Mouse (Mus musculus): ENCODE measurements around the gene Ciapin1. TPM values are rescaled to one million over a fixed set of nuclear protein-coding genes. Genes with fewer than 3 reads are reported as not detected.
A peak's percentile ranks its signal among the peaks of the same experiment; 100 is the strongest.

Gene Ciapin1
- polyA plus RNA-seq, 1 experiment from 2014 or later, result 204 TPM

- no peaks in the 10 kb centered on the region for H3K36me3 ChIP-seq
- 45% methylated on average over 14 of the region's 14 CpGs for WGBS
- H3K4me3 ChIP-seq, result no peak overlapping the region
- H3K4me2 ChIP-seq, result no peak overlapping the region
- H3K9ac ChIP-seq, result no peak overlapping the region
- ATAC-seq (ENCODE audit: low read depth), result no peak
- H3K27me3 ChIP-seq, result no peaks in the 10 kb centered on the region; the same call in 1 of the 2 replicates
- peaks cover 5% of the 10 kb centered on the region; the same call in 1 of the 2 replicates for H3K4me1 ChIP-seq (replicated peaks)
- no peak overlapping the region for H3K27ac ChIP-seq (replicated peaks)
- H3K9me3 ChIP-seq, result no peaks in the 10 kb centered on the region
Observed at GRCm38 (mm10) chr8:94801293-94802095, 36.7 kb downstream of the Ciapin1 start.

- 69% methylated on average over 7 of the region's 7 CpGs for WGBS
Observed at GRCm38 (mm10) chr8:94800278-94800968, 37.7 kb downstream of the Ciapin1 start.

GRCm38 (mm10) chr8:94794782-94795181 lies 43.4 kb downstream of the Ciapin1 start:
- Histone ChIP-seq H3K4me2 (no peak overlapping the region), H3K9me3 (no peaks in the 10 kb centered on the region), H3K4me1 (replicated peaks) (no peaks in the 10 kb centered on the region), H3K36me3 (no peaks in the 10 kb centered on the region), H3K27ac (replicated peaks) (no peak overlapping the region), H3K27me3 (no peaks in the 10 kb centered on the region), H3K4me3 (no peak overlapping the region), H3K9ac (no peak overlapping the region)
- WGBS, result 97% methylated on average over 2 of the region's 2 CpGs
- no peak for ATAC-seq (ENCODE audit: low read depth)

More at GRCm38 (mm10) chr8:94800278-94800968, 37.7 kb downstream of the Ciapin1 start:
- Histone ChIP-seq H3K4me3 (no peak overlapping the region), H3K4me1 (replicated peaks) (peaks cover 4% of the 10 kb centered on the region; the same call in 1 of the 2 replicates), H3K36me3 (no peaks in the 10 kb centered on the region), H3K9ac (no peak overlapping the region), H3K27me3 (no peaks in the 10 kb centered on the region), H3K27ac (replicated peaks) (no peak overlapping the region), H3K4me2 (no peak overlapping the region), H3K9me3 (no peaks in the 10 kb centered on the region)
- no peak for ATAC-seq (ENCODE audit: low read depth)

DNA sequence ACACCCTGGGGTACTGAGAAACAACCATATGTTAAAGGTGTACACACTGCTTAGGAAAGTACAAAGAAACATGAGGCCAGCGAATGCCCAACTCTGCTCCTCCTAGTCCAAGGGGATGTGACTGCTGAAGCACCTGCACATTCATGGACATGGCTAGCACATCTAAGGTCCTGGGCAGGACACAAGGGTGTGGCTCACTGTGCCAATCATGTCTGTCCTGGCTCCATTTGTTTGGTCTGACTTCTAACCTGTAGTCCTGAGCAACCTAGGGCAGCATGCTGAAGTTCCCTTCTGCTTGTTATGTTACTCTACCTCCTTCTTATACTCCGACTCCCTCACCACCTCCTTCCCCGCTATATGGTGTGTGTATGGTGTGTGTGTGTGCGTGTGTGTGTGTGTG lies 43.8 kb downstream of the Ciapin1 start:
- 93% methylated on average over 4 of the region's 4 CpGs for WGBS
- H3K9ac ChIP-seq, result no peak overlapping the region
- no peaks in the 10 kb centered on the region for H3K9me3 ChIP-seq
- H3K27ac ChIP-seq (replicated peaks), result no peak overlapping the region
- no peaks in the 10 kb centered on the region for H3K27me3 ChIP-seq
- no peak overlapping the region for H3K4me2 ChIP-seq
- ATAC-seq (ENCODE audit: low read depth), result no peak
- H3K36me3 ChIP-seq, result no peaks in the 10 kb centered on the region
- no peaks in the 10 kb centered on the region for H3K4me1 ChIP-seq (replicated peaks)
- no peak overlapping the region for H3K4me3 ChIP-seq

- no peak overlapping the region for H3K9ac ChIP-seq
- no peak overlapping the region for H3K4me2 ChIP-seq
- H3K27ac ChIP-seq (replicated peaks), result no peak overlapping the region
- H3K27me3 ChIP-seq, result no peaks in the 10 kb centered on the region
- no peak for ATAC-seq (ENCODE audit: low read depth)
- H3K4me1 ChIP-seq (replicated peaks), result 0 out of 2 replicates have a peak, but pooled peaks cover 6% of the 10 kb centered on the region
- no peak overlapping the region for H3K4me3 ChIP-seq
- H3K36me3 ChIP-seq, result no peaks in the 10 kb centered on the region
- WGBS, result 64% methylated on average over 10 of the region's 10 CpGs
- no peaks in the 10 kb centered on the region for H3K9me3 ChIP-seq
Observed at GRCm38 (mm10) chr8:94789256-94789955, 48.8 kb downstream of the Ciapin1 start.

- Histone ChIP-seq H3K27ac (replicated peaks) (no peak overlapping the region), H3K4me2 (no peak overlapping the region), H3K4me3 (no peak overlapping the region), H3K9ac (no peak overlapping the region), H3K4me1 (replicated peaks) (0 out of 2 replicates have a peak, but pooled peaks cover 6% of the 10 kb centered on the region), H3K27me3 (no peaks in the 10 kb centered on the region), H3K9me3 (no peaks in the 10 kb centered on the region), H3K36me3 (no peaks in the 10 kb centered on the region)
- no peak for ATAC-seq (ENCODE audit: low read depth)
- 65% methylated on average over 15 of the region's 15 CpGs for WGBS
Observed at GRCm38 (mm10) chr8:94787524-94788501, 50.3 kb downstream of the Ciapin1 start.

DNA sequence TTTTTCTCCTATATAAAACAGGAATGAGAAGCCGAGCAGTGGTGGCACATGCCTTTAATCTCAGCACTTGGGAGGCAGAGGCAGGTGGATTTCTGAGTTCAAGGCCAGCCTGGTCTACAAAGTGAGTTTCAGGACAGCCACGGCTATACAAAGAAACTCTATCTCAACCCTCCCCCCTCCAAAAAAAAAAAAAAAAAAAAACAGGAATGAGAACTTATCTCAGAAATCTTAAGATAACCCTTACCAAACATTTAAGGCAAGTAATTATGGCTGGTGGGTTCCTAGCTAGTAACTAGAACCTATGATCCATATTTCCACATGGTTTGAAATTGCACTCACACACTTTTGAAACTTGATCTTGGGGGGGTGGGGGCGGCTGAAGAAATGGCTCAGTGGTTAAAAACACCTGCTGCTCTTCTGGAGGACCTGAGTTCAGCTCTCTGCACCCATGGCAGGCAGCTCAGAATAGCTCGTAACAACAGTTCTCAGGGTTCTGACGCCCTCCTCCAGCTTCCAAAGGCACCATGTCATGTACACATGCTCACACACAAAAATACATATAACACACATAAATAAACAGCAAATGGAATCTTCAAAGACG lies 52.1 kb downstream of the Ciapin1 start:
- Histone ChIP-seq H3K9me3 (no peaks in the 10 kb centered on the region), H3K27ac (replicated peaks) (no peak overlapping the region), H3K4me2 (no peak overlapping the region), H3K4me1 (replicated peaks) (peaks cover 15% of the 10 kb centered on the region), H3K4me3 (no peak overlapping the region), H3K9ac (no peak overlapping the region), H3K36me3 (no peaks in the 10 kb centered on the region), H3K27me3 (no peaks in the 10 kb centered on the region)
- no peak for ATAC-seq (ENCODE audit: low read depth)
- 69% methylated on average over 6 of the region's 6 CpGs for WGBS

DNA sequence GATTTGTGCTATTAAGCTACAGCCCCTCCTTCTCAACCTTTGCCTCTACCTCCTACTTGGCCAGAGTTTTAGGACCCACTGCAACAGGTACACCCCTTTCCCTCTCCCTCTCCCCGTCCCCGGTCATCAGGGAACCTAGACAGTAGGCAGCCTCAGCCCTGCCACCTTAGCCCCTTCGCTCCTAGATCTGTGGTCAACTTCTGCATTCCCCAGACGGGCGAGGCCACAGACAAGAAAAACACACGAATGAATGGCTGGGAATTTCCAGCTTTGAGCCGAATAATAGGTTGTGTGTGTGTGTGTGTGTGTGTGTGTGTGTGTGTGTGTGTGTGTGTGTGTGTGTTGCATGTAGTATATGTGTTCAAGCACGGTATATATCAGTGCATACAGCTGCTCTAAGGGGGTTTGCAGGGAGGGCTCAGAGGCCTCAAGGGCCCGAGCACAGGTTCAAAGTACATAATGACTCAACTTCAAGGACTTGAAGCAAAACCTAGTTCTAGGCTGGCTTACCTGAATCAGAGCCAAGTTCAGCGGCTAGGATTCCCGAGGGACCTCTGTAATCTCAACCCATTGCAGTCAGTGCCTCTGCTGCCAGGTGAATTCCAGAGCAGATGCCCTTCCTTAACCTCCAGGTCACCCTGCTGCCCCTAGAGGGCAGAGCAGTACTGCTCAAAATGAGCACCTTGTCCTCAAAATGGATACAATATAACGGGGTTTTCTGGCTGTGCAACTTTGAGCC lies 52.7 kb downstream of the Ciapin1 start:
- 71% methylated on average over 12 of the region's 12 CpGs for WGBS

GRCm38 (mm10) chr8:94783890-94784289 lies 54.3 kb downstream of the Ciapin1 start:
- H3K9ac ChIP-seq, result no peak overlapping the region
- no peak overlapping the region for H3K27ac ChIP-seq (replicated peaks)
- H3K4me1 ChIP-seq (replicated peaks), result peaks cover 16% of the 10 kb centered on the region
- no peak overlapping the region for H3K4me2 ChIP-seq
- no peak overlapping the region for H3K4me3 ChIP-seq
- 76% methylated on average over 4 of the region's 4 CpGs for WGBS
- no peaks in the 10 kb centered on the region for H3K9me3 ChIP-seq
- H3K27me3 ChIP-seq, result no peaks in the 10 kb centered on the region
- ATAC-seq (ENCODE audit: low read depth), result no peak
- H3K36me3 ChIP-seq, result no peaks in the 10 kb centered on the region

More for the DNA sequence above, 52.7 kb downstream of the Ciapin1 start:
- Histone ChIP-seq H3K4me2 (no peak overlapping the region), H3K9ac (no peak overlapping the region), H3K9me3 (no peaks in the 10 kb centered on the region), H3K36me3 (no peaks in the 10 kb centered on the region), H3K27ac (replicated peaks) (no peak overlapping the region), H3K4me1 (replicated peaks) (peaks cover 15% of the 10 kb centered on the region), H3K4me3 (no peak overlapping the region), H3K27me3 (no peaks in the 10 kb centered on the region)
- no peak for ATAC-seq (ENCODE audit: low read depth)

DNA sequence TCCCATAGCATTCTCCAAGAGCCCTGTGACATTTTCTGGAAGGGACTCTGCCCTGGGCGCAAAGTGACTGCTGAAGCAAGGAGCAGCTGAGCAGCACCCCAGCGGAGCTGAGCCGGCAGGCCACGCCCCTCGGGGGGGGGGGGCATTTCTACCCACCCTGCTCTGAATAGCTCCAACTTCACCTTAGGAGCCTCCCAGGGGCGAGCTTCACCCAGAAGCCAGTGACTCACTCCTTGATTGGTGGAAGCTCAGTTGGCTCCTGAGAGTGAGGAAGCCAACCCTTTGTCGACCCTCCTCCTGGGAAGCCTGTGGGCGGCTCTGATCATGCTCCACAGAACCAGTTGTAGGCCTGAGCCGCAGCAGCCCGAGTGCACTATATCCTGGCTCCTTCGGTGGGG lies 56.3 kb downstream of the Ciapin1 start:
- no peak overlapping the region for H3K27ac ChIP-seq (replicated peaks)
- H3K4me3 ChIP-seq, result no peak overlapping the region
- no peaks in the 10 kb centered on the region for H3K36me3 ChIP-seq
- peaks cover 22% of the 10 kb centered on the region for H3K4me1 ChIP-seq (replicated peaks)
- ATAC-seq (ENCODE audit: low read depth), result peak; percentile 30; the same call in 1 of the 2 replicates
- no peaks in the 10 kb centered on the region for H3K27me3 ChIP-seq
- no peak overlapping the region for H3K9ac ChIP-seq
- H3K9me3 ChIP-seq, result no peaks in the 10 kb centered on the region
- 10% methylated on average over 11 of the region's 11 CpGs for WGBS
- no peak overlapping the region for H3K4me2 ChIP-seq
